Mouse (Mus musculus) small intestine, adult 2 months (tissue): ENCODE results near the gene Cab39. TPM values are rescaled to one million over a fixed set of nuclear protein-coding genes. Genes with fewer than 3 reads are reported as not detected.

Source experiments
- H3K27ac ChIP-seq: fragments of 200-500 bp; 2 replicates; pipeline ENCODE4 v1.5.1; 2012; ENCODE audit warnings: low read depth, low read length, control low read depth, inconsistent platforms; ENCODE audit not compliant: insufficient read depth
- H3K27me3 ChIP-seq: fragments of 200-500 bp; 2 replicates; pipeline ENCODE4 v1.6.1; 2012; ENCODE audit warnings: mild to moderate bottlenecking, moderate library complexity, low read length, inconsistent platforms; ENCODE audit not compliant: control insufficient read depth, insufficient read depth
- H3K36me3 ChIP-seq: fragments of 200-500 bp; 2 replicates; pipeline ENCODE4 v1.6.1; 2012; ENCODE audit warnings: mild to moderate bottlenecking, low read length, control low read depth, inconsistent platforms; ENCODE audit not compliant: control insufficient read depth, insufficient read depth
- H3K4me1 ChIP-seq: fragments of 200-500 bp; 2 replicates; pipeline ENCODE4 v1.6.1; 2012; ENCODE audit warnings: low read length, inconsistent platforms, mixed read lengths; ENCODE audit not compliant: control insufficient read depth, insufficient read depth, insufficient read length
- H3K4me3 ChIP-seq: fragments of 200-500 bp; 2 replicates; pipeline ENCODE4 v1.5.1; 2012; ENCODE audit warnings: low read depth, mild to moderate bottlenecking, control low read depth, inconsistent platforms, low read length, moderate library complexity
- CTCF ChIP-seq: fragments of 200-500 bp; IDR thresholded peaks from 2 replicates; pipeline ENCODE4 v1.5.1; 2012; ENCODE audit warnings: low read depth, mild to moderate bottlenecking, control low read depth, inconsistent platforms, low read length, moderate library complexity, mixed read lengths; ENCODE audit not compliant: insufficient replicate concordance, insufficient read length; ENCODE audit errors: extremely low read depth
- POLR2A ChIP-seq: fragments of 200-500 bp; IDR thresholded peaks from 2 replicates; pipeline ENCODE4 v1.6.1; 2012; ENCODE audit warnings: low read depth, mild to moderate bottlenecking, control low read depth, inconsistent platforms, low read length, moderate library complexity
- WGBS: fragments of 180-500 bp; shearing (Covaris S2); methylation state at CpG from one replicate; pipeline ENCODE4 v1.1.7; 2018; 5-methylcytosine and 5-hydroxymethylcytosine counted together
- polyA plus RNA-seq: library from polyadenylated mRNA; depleted of rRNA; stranded (reverse); fragments of >200 nt; gene quantifications from 2 replicates; pipeline ENCODE4 v1.2.3, GENCODE M21; 2012

Gene Cab39
- polyA plus RNA-seq, 1 experiment = 67.0 TPM

DNA sequence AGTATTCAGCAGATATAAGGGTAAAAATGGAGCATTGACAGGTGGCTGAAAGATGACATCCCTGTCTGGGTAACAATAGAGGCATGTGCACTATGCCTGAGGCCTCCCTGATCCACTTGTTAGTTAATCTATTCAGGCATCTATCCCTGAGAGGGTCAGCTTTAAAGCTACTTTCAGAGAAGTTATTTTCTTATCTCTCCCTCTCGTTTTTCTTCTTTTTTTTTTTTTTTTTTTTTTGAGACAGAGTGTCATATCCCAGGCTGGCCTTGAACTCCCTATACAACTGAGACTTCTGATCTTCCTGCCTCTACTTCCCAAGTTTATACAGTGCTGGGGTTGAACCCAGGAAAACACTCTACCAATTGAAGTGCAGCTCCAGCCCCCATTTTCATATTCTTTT is 25.5 kb upstream of the Cab39 start:
- Histone ChIP-seq H3K36me3 (no peaks in the 10 kb centered on the region), H3K27ac (no peak overlapping the region), H3K4me1 (peaks cover 1% of the 10 kb centered on the region; the same call in 1 of the 2 replicates), H3K27me3 (no peaks in the 10 kb centered on the region), H3K4me3 (no peak overlapping the region)
- TF ChIP-seq POLR2A (no peak), CTCF (no peak)
- WGBS = 17% methylated on average over 1 of the region's 1 CpGs

DNA sequence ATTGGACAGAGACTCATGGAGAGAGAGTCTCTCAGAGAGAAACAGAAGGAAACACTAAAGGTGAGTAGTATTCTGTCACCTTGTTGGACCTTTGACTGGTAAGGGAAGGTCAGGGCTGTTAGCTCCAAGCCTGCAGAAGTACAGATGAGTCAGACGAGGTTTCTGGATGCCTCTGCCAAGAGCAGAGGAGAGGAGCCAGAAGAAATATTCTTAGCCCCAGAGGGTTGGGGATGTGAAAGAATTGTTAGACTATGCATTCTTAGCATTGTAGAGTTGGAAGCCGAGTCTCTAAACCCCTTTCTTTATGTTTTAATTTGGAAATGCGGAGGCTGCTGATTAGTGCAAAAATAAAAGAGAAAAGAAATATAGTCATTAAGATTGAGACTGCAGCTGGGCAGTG is 21.3 kb upstream of the Cab39 start:
- peaks cover 1% of the 10 kb centered on the region; the same call in 1 of the 2 replicates for H3K4me1 ChIP-seq
- TF ChIP-seq POLR2A = no peak
- no peak for TF ChIP-seq CTCF
- H3K36me3 ChIP-seq = no peaks in the 10 kb centered on the region
- H3K27ac ChIP-seq = no peak overlapping the region
- WGBS = 57% methylated on average over 3 of the region's 3 CpGs
- H3K4me3 ChIP-seq = no peak overlapping the region
- no peaks in the 10 kb centered on the region for H3K27me3 ChIP-seq

DNA sequence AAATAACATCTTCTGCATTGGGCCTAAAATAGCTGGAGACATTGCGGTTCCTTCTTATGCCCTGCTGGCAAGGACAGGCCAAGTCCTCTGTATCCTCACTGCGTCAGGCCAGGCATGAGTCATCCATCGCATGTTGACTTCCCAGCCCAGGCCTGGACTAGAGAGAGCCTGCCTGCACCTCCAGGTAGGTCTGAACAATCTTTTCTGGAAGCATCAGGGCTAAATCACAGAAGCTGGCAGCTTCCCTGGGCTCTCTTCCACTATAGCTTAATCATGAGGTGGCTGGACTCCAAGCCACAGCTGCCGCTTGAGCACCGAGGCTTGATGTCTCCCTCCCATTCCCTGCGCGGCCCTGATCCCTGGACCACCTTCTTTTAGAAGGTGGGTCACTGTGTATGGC is 18.1 kb upstream of the Cab39 start:
- Histone ChIP-seq H3K36me3 (no peaks in the 10 kb centered on the region), H3K27ac (no peak overlapping the region), H3K4me1 (peaks cover 5% of the 10 kb centered on the region; the same call in 1 of the 2 replicates), H3K27me3 (no peaks in the 10 kb centered on the region), H3K4me3 (no peak overlapping the region)
- no peak for TF ChIP-seq POLR2A
- TF ChIP-seq CTCF = no peak
- WGBS = 78% methylated on average over 7 of the region's 7 CpGs

DNA sequence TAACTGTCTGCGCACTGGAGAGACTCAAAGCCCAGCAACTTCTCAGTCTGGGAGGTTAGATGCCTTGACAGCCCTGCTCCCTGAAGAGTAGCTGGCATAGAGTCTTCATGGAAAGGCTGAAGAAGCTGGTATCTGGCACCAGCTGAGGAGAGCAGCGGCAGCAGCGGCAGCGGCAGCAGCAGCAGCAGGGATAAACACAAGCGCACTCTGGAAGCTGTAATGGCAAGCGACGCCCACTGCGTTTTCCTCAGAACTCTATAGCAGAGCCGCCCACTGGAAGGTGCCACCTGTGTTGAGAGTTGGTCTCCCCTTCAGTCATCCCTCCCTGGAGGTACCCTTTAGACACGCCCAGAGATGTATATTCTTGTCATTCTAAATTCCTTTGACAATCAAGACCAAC is 17.1 kb upstream of the Cab39 start:
- H3K36me3 ChIP-seq = no peaks in the 10 kb centered on the region
- WGBS = 52% methylated on average over 10 of the region's 10 CpGs
- no peak overlapping the region for H3K27ac ChIP-seq
- TF ChIP-seq POLR2A = no peak
- no peak for TF ChIP-seq CTCF
- H3K4me3 ChIP-seq = no peak overlapping the region
- H3K4me1 ChIP-seq = peaks cover 5% of the 10 kb centered on the region; the same call in 1 of the 2 replicates
- no peaks in the 10 kb centered on the region for H3K27me3 ChIP-seq

DNA sequence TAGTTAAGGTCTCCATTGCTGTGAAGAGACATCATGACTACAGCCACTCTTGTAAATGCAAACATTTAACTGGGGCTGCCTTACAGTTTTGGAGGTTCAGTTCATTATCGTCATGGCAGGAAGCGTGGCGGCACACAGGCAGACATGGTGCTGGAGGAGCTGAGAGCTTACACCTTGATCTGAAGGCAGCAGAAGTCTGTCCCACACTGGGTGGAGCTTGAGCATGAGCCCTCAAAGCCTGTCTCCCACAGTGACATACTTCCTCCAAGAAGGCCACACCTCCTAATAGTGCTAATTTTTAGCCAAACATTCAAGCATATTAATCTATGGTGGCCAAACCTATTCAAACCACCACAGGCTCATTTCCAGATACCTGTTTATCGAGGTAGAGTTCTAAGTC is 14.8 kb upstream of the Cab39 start, which contains the start of gene A630001G21Rik:
Gene A630001G21Rik (minus strand): TSS at position 208 of the 400 bp plus-strand sequence.
- Histone ChIP-seq H3K4me3 (no peak within 1 kb of the TSS), H3K36me3 (no peaks in the 10 kb centered on the region), H3K27ac (no peak within 1 kb of the TSS), H3K27me3 (no peaks in the 10 kb centered on the region), H3K4me1 (peaks cover 4% of the 10 kb centered on the region; the same call in 1 of the 2 replicates)
- TF ChIP-seq POLR2A = no peak
- TF ChIP-seq CTCF = no peak
- 76% methylated on average over 4 of the region's 4 CpGs for WGBS

DNA sequence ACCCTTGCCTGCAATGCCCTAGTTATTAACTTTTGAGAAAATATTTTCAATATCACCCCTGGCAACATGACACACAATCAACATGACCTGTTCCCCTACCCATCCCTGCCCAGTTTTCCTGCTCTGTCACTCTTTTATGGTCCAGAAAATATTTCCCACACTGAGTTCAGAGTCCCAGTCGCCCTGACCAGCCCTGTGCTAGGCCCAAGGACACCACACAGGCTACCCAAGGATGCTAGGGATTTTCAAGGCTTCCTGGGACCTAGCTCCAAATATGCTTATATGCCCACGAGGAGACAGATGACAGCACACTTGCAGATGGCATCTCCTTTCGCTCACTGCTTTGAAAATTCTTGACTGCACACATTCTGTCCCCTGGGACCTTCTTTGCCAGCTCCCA is 14.2 kb upstream of the Cab39 start:
- TF ChIP-seq POLR2A = no peak
- 57% methylated on average over 3 of the region's 3 CpGs for WGBS
- Histone ChIP-seq H3K4me1 (peaks cover 4% of the 10 kb centered on the region; the same call in 1 of the 2 replicates), H3K27ac (no peak overlapping the region), H3K27me3 (no peaks in the 10 kb centered on the region), H3K4me3 (no peak overlapping the region), H3K36me3 (no peaks in the 10 kb centered on the region)

DNA sequence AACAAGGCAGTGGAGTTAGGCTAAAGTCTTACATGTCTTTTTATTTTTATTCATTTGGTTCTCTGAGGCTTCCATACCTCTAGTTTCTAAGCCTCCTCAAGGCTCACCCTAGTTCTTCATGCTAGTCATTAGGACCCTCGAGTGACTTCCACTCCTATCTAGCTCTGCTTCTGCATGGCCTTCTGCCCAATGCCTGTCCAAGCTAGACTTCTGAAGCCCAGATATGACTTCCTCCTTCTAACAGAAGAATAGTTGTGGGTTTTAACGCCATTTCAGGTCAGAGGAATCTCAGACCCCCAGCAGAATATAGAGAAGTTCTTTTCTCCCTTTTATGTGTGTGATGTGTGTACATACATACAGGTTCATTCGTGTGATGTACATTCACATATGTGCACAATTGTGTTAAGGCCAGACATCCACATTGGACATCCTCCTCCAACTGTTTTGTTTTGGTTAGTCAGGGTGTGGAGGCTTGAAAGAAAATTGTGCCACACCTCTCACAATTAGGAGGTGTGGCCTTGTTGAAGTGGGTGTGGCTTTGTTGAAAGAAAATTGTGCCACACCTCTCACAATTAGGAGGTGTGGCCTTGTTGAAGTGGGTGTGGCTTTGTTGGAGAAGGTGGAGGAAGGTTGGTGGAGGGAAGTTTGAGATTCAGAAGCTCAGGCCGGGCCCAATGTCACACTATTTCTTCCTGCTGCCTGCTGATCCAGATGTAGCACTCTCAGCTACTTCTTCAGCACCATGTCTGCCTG is 13.6 kb upstream of the Cab39 start:
- Histone ChIP-seq H3K27me3 (no peaks in the 10 kb centered on the region), H3K4me3 (no peak overlapping the region), H3K27ac (no peak overlapping the region), H3K4me1 (peaks cover 4% of the 10 kb centered on the region; the same call in 1 of the 2 replicates), H3K36me3 (no peaks in the 10 kb centered on the region)
- WGBS = 56% methylated on average over 4 of the region's 4 CpGs
- TF ChIP-seq POLR2A (no peak), CTCF (no peak)

DNA sequence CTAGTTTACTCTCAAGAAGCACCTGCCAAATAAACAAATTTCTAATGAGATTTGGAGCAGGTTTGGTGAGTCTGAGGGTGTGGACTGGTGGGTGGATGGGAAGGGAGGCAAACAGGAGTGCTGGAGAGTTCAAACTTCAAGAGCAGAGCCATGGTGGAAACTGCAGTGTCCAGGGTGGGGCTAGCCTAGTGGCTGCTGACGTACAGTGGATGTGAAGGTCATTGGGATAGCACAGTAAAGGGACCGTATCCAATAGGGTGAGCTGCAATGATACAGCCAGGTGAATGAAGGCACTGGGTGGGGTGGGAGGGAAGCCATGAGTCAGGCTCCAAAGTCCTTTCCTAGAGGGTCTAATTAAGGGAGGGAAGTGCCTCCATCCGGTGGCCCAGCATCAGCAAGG is 2.7 kb upstream of the Cab39 start:
- Histone ChIP-seq H3K4me1 (peaks cover 19% of the 10 kb centered on the region), H3K27ac (peak overlapping the region; percentile 98), H3K4me3 (peak overlapping the region; percentile 3; the same call in 1 of the 2 replicates), H3K36me3 (no peaks in the 10 kb centered on the region), H3K27me3 (no peaks in the 10 kb centered on the region)
- WGBS = 26% methylated on average over 3 of the region's 3 CpGs
- TF ChIP-seq CTCF (no peak), POLR2A (no peak)
